Mouse (Mus musculus) hindbrain, embryonic 10.5 days (tissue): Measurements from ENCODE around the gene Wdr74. TPM values are rescaled to one million over a fixed set of nuclear protein-coding genes. Genes with fewer than 3 reads are reported as not detected.
A peak's percentile ranks its signal among the peaks of the same experiment; 100 is the strongest.

ENCODE experiments used
- DNase-seq: peaks from one replicate; pipeline ENCODE4 v3.0.0-alpha.2; 2017; ENCODE audit warnings: low spot score
- H3K27ac ChIP-seq: fragments of 300-500 bp; sonication (generic); 2 replicates; pipeline ENCODE4 v1.5.1; 2016; ENCODE audit warnings: mild to moderate bottlenecking, moderate library complexity
- H3K27me3 ChIP-seq: fragments of 300-500 bp; sonication (generic); 2 replicates; pipeline ENCODE4 v1.6.1; 2016; ENCODE audit warnings: mild to moderate bottlenecking; ENCODE audit not compliant: poor library complexity, insufficient read depth, severe bottlenecking
- H3K36me3 ChIP-seq: fragments of 300-500 bp; sonication (generic); 2 replicates; pipeline ENCODE4 v1.6.1; 2016; ENCODE audit warnings: mild to moderate bottlenecking, moderate library complexity
- H3K4me1 ChIP-seq: fragments of 300-500 bp; sonication (generic); replicated peaks from 2 replicates; pipeline ENCODE4 v1.6.1; 2016; ENCODE audit warnings: mild to moderate bottlenecking
- H3K4me3 ChIP-seq: fragments of 300-500 bp; sonication (generic); 2 replicates; pipeline ENCODE4 v1.5.1; 2016; ENCODE audit warnings: mild to moderate bottlenecking, moderate library complexity
- H3K9me3 ChIP-seq: fragments of 300-500 bp; sonication (generic); 2 replicates; pipeline ENCODE4 v1.6.1; 2016; ENCODE audit warnings: mild to moderate bottlenecking, moderate library complexity
- WGBS: fragments of 180-500 bp; shearing (Covaris S2); methylation state at CpG from one replicate; pipeline ENCODE4 v1.1.7; 2016; 5-methylcytosine and 5-hydroxymethylcytosine counted together
- polyA plus RNA-seq: library from polyadenylated mRNA; unstranded; fragments of >200 nt; fragmentation: Nextera tagmentation; extraction: Ambion mirVana; gene quantifications from 2 replicates; pipeline ENCODE4 v1.2.1, GENCODE M21; 2016

The Wdr74 gene
- polyA plus RNA-seq, 1 experiment from 2014 or later = 112 TPM

DNA sequence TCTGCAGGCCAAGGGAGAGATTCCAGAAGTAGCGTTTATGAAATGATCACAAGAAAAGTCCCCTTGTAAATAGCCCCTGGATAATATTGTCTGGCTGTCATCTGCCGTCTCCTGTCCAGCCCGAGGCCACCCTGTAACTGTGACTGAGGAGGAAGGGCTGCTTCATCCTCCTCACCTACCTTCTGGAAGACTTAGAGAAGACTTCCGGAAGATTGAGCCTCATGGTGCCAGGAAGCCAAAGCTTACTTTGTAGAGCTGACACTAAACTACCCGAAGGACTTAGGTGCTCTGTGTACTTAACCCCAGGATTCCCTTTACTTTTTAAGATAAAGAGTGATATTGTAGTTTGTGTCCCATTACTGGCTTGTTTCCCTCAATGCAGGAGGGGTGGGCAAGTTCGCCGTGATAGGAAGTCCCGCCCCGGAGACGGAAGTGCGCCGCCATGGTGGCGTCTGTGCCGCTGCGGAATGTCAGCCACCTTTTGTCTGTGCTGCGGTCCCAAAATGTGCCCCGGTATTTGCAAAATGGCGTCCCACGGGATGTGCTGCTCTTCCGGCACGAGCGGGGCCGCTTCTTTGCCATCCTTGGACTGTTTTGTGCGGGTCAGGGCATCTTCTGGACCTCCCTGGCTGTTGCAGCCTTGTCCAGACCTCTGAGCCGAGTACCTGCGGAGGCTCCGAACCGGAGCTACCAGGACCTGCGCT, 35.1 kb downstream of the Wdr74 start, which contains the start of gene Tmem223:
TSS of gene Tmem223 (plus strand) at position 430 of the 704 bp plus-strand sequence.
- Histone ChIP-seq H3K4me3 (peak within 1 kb of the TSS; percentile 92), H3K4me1 (peaks cover 41% of the 10 kb centered on the region), H3K9me3 (peaks cover 1% of the 10 kb centered on the region; the same call in 1 of the 2 replicates), H3K27me3 (no peaks in the 10 kb centered on the region), H3K27ac (peak within 1 kb of the TSS; percentile 98), H3K36me3 (peaks cover 78% of the 10 kb centered on the region)
- DNase-seq = peak; percentile 83
- WGBS = 21% methylated on average over 29 of the region's 29 CpGs

GRCm38 (mm10) chr19:8772996-8773395, 37.4 kb downstream of the Wdr74 start:
- 87% methylated on average over 5 of the region's 5 CpGs for WGBS
- peaks cover 63% of the 10 kb centered on the region for H3K36me3 ChIP-seq
- H3K4me3 ChIP-seq = peak overlapping the region; percentile 77
- H3K4me1 ChIP-seq = peaks cover 47% of the 10 kb centered on the region
- no peaks in the 10 kb centered on the region for H3K9me3 ChIP-seq
- H3K27me3 ChIP-seq = no peaks in the 10 kb centered on the region
- DNase-seq = no peak
- H3K27ac ChIP-seq = peak overlapping the region; percentile 98

GRCm38 (mm10) chr19:8773409-8773808, 37.8 kb downstream of the Wdr74 start:
- no peak for DNase-seq
- 59% methylated on average over 6 of the region's 6 CpGs for WGBS
- Histone ChIP-seq H3K4me3 (peak overlapping the region; percentile 77), H3K36me3 (peaks cover 63% of the 10 kb centered on the region), H3K9me3 (no peaks in the 10 kb centered on the region), H3K27ac (peak overlapping the region; percentile 98), H3K27me3 (no peaks in the 10 kb centered on the region), H3K4me1 (peaks cover 47% of the 10 kb centered on the region)

- Histone ChIP-seq H3K4me3 (peak within 1 kb of the TSS; percentile 77), H3K36me3 (peaks cover 61% of the 10 kb centered on the region)
Measured at GRCm38 (mm10) chr19:8774086-8774835, 38.6 kb downstream of the Wdr74 start, which contains the start of gene Tmem179b. Tmem179b (minus strand) TSS chr19:8774467.

GRCm38 (mm10) chr19:8774951-8775421, 39.4 kb downstream of the Wdr74 start:
- Histone ChIP-seq H3K4me3 (peak overlapping the region; percentile 77), H3K9me3 (no peaks in the 10 kb centered on the region), H3K4me1 (peaks cover 47% of the 10 kb centered on the region), H3K27me3 (no peaks in the 10 kb centered on the region), H3K36me3 (peaks cover 59% of the 10 kb centered on the region), H3K27ac (peak overlapping the region; percentile 98)
- DNase-seq = no peak
- WGBS = 6% methylated on average over 20 of the region's 20 CpGs

More at GRCm38 (mm10) chr19:8774086-8774835, 38.6 kb downstream of the Wdr74 start, which contains the start of gene Tmem179b:
- H3K27ac ChIP-seq = peak within 1 kb of the TSS; percentile 98
- under 1% methylated on average over 68 of the region's 68 CpGs for WGBS
- no peaks in the 10 kb centered on the region for H3K27me3 ChIP-seq
- peaks cover 47% of the 10 kb centered on the region for H3K4me1 ChIP-seq
- H3K9me3 ChIP-seq = no peaks in the 10 kb centered on the region
- DNase-seq = peak; percentile 97

DNA sequence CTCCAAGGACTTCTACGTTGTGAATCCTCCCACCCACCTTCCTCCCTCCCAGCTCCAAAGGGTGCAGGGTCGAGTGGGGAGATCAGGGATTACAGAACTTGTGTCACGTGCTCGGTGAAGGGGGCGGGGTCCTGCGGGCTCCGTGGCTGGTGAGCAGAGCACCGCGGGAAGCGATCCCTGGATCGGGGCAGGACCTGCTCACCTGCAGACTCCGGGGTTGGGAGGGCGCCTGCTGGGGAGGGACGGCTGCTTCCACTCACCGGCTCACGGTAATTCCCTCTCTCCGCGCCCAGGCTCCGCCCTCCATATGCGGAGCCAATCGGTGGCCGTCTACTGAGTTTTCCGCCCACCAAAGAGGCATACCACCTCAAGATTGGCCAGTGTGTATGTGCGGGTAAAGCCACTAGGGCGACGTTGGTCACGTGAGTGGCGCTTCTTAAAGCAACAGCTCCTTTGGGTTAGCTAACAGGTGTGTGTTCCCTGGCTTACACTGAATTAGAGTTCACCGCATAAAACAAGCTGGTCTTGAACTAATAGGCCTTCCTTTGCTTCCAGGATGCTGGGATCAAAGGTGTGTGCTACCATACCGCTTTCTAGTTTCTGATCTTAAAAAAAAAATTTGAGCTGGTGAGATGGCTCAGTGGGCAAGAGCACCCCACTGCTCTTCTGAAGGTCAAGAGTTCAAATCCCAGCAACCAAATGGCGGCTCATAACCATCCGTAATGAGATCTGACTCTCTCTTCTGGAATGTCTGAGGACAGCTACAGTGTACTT, 50.6 kb downstream of the Wdr74 start, which contains the start of gene Taf6l:
TSS of gene Taf6l (minus strand) at position 410 of the 774 bp plus-strand sequence.
- WGBS = under 1% methylated on average over 32 of the region's 32 CpGs
- peak; percentile 91 for DNase-seq
- Histone ChIP-seq H3K27me3 (no peaks in the 10 kb centered on the region), H3K36me3 (peaks cover 45% of the 10 kb centered on the region), H3K4me3 (peak within 1 kb of the TSS; percentile 84), H3K9me3 (no peaks in the 10 kb centered on the region), H3K27ac (peak within 1 kb of the TSS; percentile 93), H3K4me1 (peaks cover 23% of the 10 kb centered on the region)

GRCm38 (mm10) chr19:8788521-8788920, 52.9 kb downstream of the Wdr74 start:
- H3K27me3 ChIP-seq = no peaks in the 10 kb centered on the region
- H3K9me3 ChIP-seq = peaks cover 2% of the 10 kb centered on the region; the same call in 1 of the 2 replicates
- peaks cover 40% of the 10 kb centered on the region for H3K36me3 ChIP-seq
- DNase-seq = peak; percentile 18
- H3K4me3 ChIP-seq = no peak overlapping the region
- H3K27ac ChIP-seq = no peak overlapping the region
- peaks cover 23% of the 10 kb centered on the region for H3K4me1 ChIP-seq
- 24% methylated on average over 3 of the region's 3 CpGs for WGBS

DNA sequence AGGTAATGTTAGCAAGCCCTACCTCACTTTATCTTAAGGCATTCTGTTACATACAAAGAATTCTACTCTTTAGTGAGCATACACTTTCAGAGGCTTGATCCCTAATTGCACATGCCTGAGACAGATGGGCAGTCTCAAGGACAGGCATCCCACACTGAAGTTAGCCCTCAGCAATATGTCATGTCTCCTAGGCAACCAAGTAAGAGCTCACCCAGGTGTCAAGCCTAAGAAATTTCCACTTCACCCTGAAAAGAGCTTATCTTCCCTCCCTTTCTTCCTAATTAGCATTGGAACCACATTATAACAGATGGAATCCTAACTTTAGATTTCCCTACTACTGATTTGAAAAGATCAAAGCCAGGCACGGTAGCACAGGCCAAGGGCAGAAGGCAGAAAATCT, 53.5 kb downstream of the Wdr74 start:
- H3K9me3 ChIP-seq = peaks cover 2% of the 10 kb centered on the region; the same call in 1 of the 2 replicates
- H3K27me3 ChIP-seq = no peaks in the 10 kb centered on the region
- H3K4me3 ChIP-seq = no peak overlapping the region
- H3K27ac ChIP-seq = no peak overlapping the region
- WGBS = 69% methylated on average over 1 of the region's 1 CpGs
- H3K4me1 ChIP-seq = peaks cover 23% of the 10 kb centered on the region
- DNase-seq = no peak
- peaks cover 40% of the 10 kb centered on the region for H3K36me3 ChIP-seq

- Histone ChIP-seq H3K4me1 (peaks cover 19% of the 10 kb centered on the region), H3K27ac (no peak overlapping the region)
- 84% methylated on average over 7 of the region's 7 CpGs for WGBS
Measured at GRCm38 (mm10) chr19:8790171-8790570, 54.5 kb downstream of the Wdr74 start.

More at GRCm38 (mm10) chr19:8790171-8790570, 54.5 kb downstream of the Wdr74 start:
- H3K9me3 ChIP-seq = peaks cover 2% of the 10 kb centered on the region; the same call in 1 of the 2 replicates
- no peak for DNase-seq
- no peak overlapping the region for H3K4me3 ChIP-seq
- no peaks in the 10 kb centered on the region for H3K27me3 ChIP-seq
- peaks cover 47% of the 10 kb centered on the region for H3K36me3 ChIP-seq

Other genes starting within 250 kb of the Wdr74 start
- 0.09 and 0.21 TPM in 2 replicates for gene Slc22a8, start 144.6 kb upstream of the Wdr74 start, polyA plus RNA-seq
- gene Slc22a6, start 117.8 kb upstream of the Wdr74 start, polyA plus RNA-seq = 0.14 and 0.16 TPM in 2 replicates
- gene Chrm1, start 72.0 kb upstream of the Wdr74 start, polyA plus RNA-seq = 0.05 TPM in 2 replicates
- 128 and 146 TPM in 2 replicates for gene Slc3a2, start 12.5 kb upstream of the Wdr74 start, polyA plus RNA-seq
- gene 1700092M07Rik, start 4.9 kb downstream of the Wdr74 start, polyA plus RNA-seq = 2.8 and 2.9 TPM in 2 replicates
- 95.6 and 106 TPM in 2 replicates for gene Stx5a, start 5.6 kb downstream of the Wdr74 start, polyA plus RNA-seq
- 233 and 249 TPM in 2 replicates for gene Nxf1, start 21.2 kb downstream of the Wdr74 start, polyA plus RNA-seq
- gene Tmem223, start 35.2 kb downstream of the Wdr74 start, polyA plus RNA-seq = 185 and 220 TPM in 2 replicates
- gene Tmem179b, start 38.6 kb downstream of the Wdr74 start, polyA plus RNA-seq = 51.7 and 54.4 TPM in 2 replicates
- gene Taf6l, start 50.6 kb downstream of the Wdr74 start, polyA plus RNA-seq = 43.8 and 44.2 TPM in 2 replicates
- gene Polr2g, start 62.8 kb downstream of the Wdr74 start, polyA plus RNA-seq = 189 and 194 TPM in 2 replicates
- gene Zbtb3, start 66.7 kb downstream of the Wdr74 start, polyA plus RNA-seq = 7.2 and 8.3 TPM in 2 replicates
- 52.0 and 67.5 TPM in 2 replicates for gene Ttc9c, start 83.5 kb downstream of the Wdr74 start, polyA plus RNA-seq
- 4.1 and 4.5 TPM in 2 replicates for gene Hnrnpul2, start 84.2 kb downstream of the Wdr74 start, polyA plus RNA-seq
- gene AC129217.1, start 93.9 kb downstream of the Wdr74 start, polyA plus RNA-seq = 0.31 TPM in 1 of 2 replicates, not detected in the other
- gene Bscl2, start 101.6 kb downstream of the Wdr74 start, polyA plus RNA-seq = 55.8 and 64.3 TPM in 2 replicates
- gene Gng3, start 103.4 kb downstream of the Wdr74 start, polyA plus RNA-seq = 66.7 and 140 TPM in 2 replicates
- 0.44 and 0.47 TPM in 2 replicates for gene Lrrn4cl, start 114.9 kb downstream of the Wdr74 start, polyA plus RNA-seq
- 201 and 202 TPM in 2 replicates for gene Ubxn1, start 135.7 kb downstream of the Wdr74 start, polyA plus RNA-seq
- 57.9 and 62.5 TPM in 2 replicates for gene Uqcc3, start 145.1 kb downstream of the Wdr74 start, polyA plus RNA-seq
- 111 and 112 TPM in 2 replicates for gene Lbhd1, start 147.9 kb downstream of the Wdr74 start, polyA plus RNA-seq
- not detected in 2 replicates for gene Gm49403, start 148.1 kb downstream of the Wdr74 start, polyA plus RNA-seq
- gene 1810009A15Rik, start 153.0 kb downstream of the Wdr74 start, polyA plus RNA-seq = 139 and 159 TPM in 2 replicates
- gene Gm49416, start 153.1 kb downstream of the Wdr74 start, polyA plus RNA-seq = 0.22 TPM in 1 of 2 replicates, not detected in the other
- 56.4 and 60.3 TPM in 2 replicates for gene Ints5, start 157.2 kb downstream of the Wdr74 start, polyA plus RNA-seq
- 113 and 125 TPM in 2 replicates for gene Ganab, start 162.2 kb downstream of the Wdr74 start, polyA plus RNA-seq
- 63.1 and 78.0 TPM in 2 replicates for gene B3gat3, start 184.5 kb downstream of the Wdr74 start, polyA plus RNA-seq
- 3.4 and 4.2 TPM in 2 replicates for gene Rom1, start 193.5 kb downstream of the Wdr74 start, polyA plus RNA-seq
- 21.3 and 24.9 TPM in 2 replicates for gene Eml3, start 193.7 kb downstream of the Wdr74 start, polyA plus RNA-seq
- 178 and 184 TPM in 2 replicates for gene Mta2, start 206.0 kb downstream of the Wdr74 start, polyA plus RNA-seq
- 39.3 and 41.2 TPM in 2 replicates for gene Tut1, start 218.0 kb downstream of the Wdr74 start, polyA plus RNA-seq
- 402 and 497 TPM in 2 replicates for gene Eef1g, start 231.2 kb downstream of the Wdr74 start, polyA plus RNA-seq